Mouse (Mus musculus) heart, adult 2 months (tissue): ENCODE results near the gene Gpd1. TPM values are rescaled to one million over a fixed set of nuclear protein-coding genes. Genes with fewer than 3 reads are reported as not detected.
A peak's percentile ranks its signal among the peaks of the same experiment; 100 is the strongest.
"Not testable (repeated sequence)": the region's sequence is repeated elsewhere in the genome, so short reads cannot be mapped to it uniquely, and the experiment has no call there.

Source experiments
- DNase-seq, 2 experiments: peaks; one replicate each; pipeline ENCODE4 v3.0.0; 2021
- H3K27ac ChIP-seq: fragments of 200-600 bp; 2 replicates; pipeline ENCODE4 v1.8.1; 2022
- H3K27me3 ChIP-seq: fragments of 200-500 bp; 2 replicates; pipeline ENCODE4 v1.6.1; 2012; ENCODE audit warnings: mild to moderate bottlenecking, low read length, inconsistent platforms, mixed read lengths; ENCODE audit not compliant: control insufficient read depth, insufficient read depth
- H3K36me3 ChIP-seq: fragments of 200-500 bp; 2 replicates; pipeline ENCODE4 v1.6.1; 2012; ENCODE audit warnings: low read length, inconsistent platforms; ENCODE audit not compliant: control insufficient read depth, insufficient read depth
- H3K4me1 ChIP-seq: fragments of 200-500 bp; 2 replicates; pipeline ENCODE4 v1.6.1; 2011; ENCODE audit warnings: low read length; ENCODE audit not compliant: control insufficient read depth, insufficient read depth
- H3K4me3 ChIP-seq: fragments of 200-600 bp; 2 replicates; pipeline ENCODE4 v1.8.1; 2022
- H3K79me2 ChIP-seq: fragments of 200-500 bp; replicated peaks from 2 replicates; pipeline ENCODE4 v1.6.1; 2012; ENCODE audit warnings: mild to moderate bottlenecking, inconsistent platforms, low read length, moderate library complexity, mixed read lengths; ENCODE audit not compliant: control insufficient read depth, insufficient read depth
- H3K9ac ChIP-seq: fragments of 200-500 bp; 2 replicates; pipeline ENCODE4 v1.6.1; 2012; ENCODE audit warnings: low read depth, mild to moderate bottlenecking, control low read depth, inconsistent platforms, low read length, mixed read lengths
- CTCF ChIP-seq: fragments of 200-600 bp; IDR thresholded peaks from 2 replicates; pipeline ENCODE4 v1.8.1; 2022; ENCODE audit warnings: antibody characterized with exemption, mild to moderate bottlenecking, moderate library complexity
- EP300 ChIP-seq: fragments of 200-500 bp; IDR thresholded peaks from 2 replicates; pipeline ENCODE4 v1.6.1; 2011; ENCODE audit warnings: low read depth, low read length, control low read depth; ENCODE audit not compliant: insufficient read depth
- POLR2A ChIP-seq: fragments of 200-500 bp; IDR thresholded peaks from 2 replicates; pipeline ENCODE4 v1.6.1; 2011; ENCODE audit warnings: mild to moderate bottlenecking, low read depth, low read length, control low read depth; ENCODE audit not compliant: insufficient read depth
- WGBS: fragments of 180-500 bp; shearing (Covaris S2); methylation state at CpG from one replicate; pipeline ENCODE4 v1.1.7; 2018; 5-methylcytosine and 5-hydroxymethylcytosine counted together
- intact Hi-C: fragments of 180-260 bp; cut with DNase I; formaldehyde crosslinking; loops from one replicate; pipeline ENCODE4 v1.15.1; 2025
- polyA plus RNA-seq: library from polyadenylated mRNA; depleted of rRNA; stranded (reverse); fragments of >200 nt; gene quantifications from 2 replicates; pipeline ENCODE4 v1.2.3, GENCODE M21; 2012
- total RNA-seq, 2 experiments: library from RNA; stranded (reverse); gene quantifications; 2 replicates each; pipeline ENCODE4 v1.2.3; 2021

Gene Gpd1
- total and polyA plus RNA-seq, 3 experiments: 51.4 to 177 (median 64.6) TPM

DNA sequence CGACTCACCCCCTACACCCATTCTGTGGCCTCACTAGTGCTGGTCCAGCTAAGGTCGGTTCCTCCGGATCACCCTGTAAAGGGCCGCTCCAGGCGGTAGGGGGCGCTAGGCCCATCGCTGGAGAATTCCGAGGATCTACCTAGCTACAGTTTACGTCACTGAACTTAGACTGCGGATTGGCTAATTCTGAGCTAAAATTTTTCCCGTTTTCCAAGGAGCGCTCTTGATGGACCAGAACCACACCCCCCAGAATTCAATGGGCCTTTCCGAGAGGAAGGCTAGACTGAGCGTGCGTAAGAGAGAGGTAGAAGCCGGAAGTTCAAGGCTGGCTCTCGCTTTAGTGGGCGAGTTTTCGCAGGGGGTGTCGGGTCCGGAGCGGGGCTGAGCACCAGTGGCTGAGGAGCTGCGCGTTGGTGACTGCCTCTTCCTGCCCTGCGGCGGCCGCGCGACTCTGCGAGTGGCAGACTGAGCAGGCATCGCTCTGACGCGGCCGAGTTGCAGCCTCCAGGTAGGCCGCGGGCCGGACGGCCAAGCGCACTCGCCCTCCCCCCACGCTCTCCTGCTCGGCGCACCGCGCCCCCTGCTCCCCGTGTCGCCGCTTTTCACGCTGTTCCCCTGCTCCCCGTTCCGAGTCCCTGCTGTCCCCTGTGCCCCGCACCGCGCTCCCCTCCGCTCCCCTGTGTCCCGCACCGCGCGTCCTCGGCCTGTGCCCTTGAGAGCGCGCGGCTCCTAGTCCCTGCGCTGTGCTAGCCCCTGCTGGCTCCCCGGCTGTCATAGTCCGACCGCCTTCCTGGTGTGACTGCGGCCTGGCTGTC, 8.2 kb downstream of the Gpd1 start, which contains the start of gene Cox14:
Gene Cox14, plus strand, starts transcription at position 278 of the 815 bp plus-strand sequence.
- intact Hi-C loops: loop anchor here (2.0 to 5.0 kb wide), 3 partner anchors 23 to 182 kb away; partner anchors contain the start of genes Cers5 and Smarcd1
- H3K27ac ChIP-seq: peak within 1 kb of the TSS; percentile 95
- H3K4me1 ChIP-seq: peaks cover 14% of the 10 kb centered on the region
- peak within 1 kb of the TSS; percentile 94 for H3K4me3 ChIP-seq
- no peaks in the 10 kb centered on the region; the same call in 1 of the 2 replicates for H3K79me2 ChIP-seq
- H3K9ac ChIP-seq: peak within 1 kb of the TSS; percentile 86
- under 1% methylated on average over 68 of the region's 68 CpGs for WGBS
- H3K36me3 ChIP-seq: peaks cover 3% of the 10 kb centered on the region; the same call in 1 of the 2 replicates
- H3K27me3 ChIP-seq: no peaks in the 10 kb centered on the region
- peak; percentile 91 for TF ChIP-seq POLR2A
- TF ChIP-seq CTCF: peak; percentile 83
- 0 out of 2 replicates have a peak, but pooled peaks have one; percentile 41 for TF ChIP-seq EP300
- DNase-seq: peak; percentile 93 to 94

GRCm38 (mm10) chr15:99726549-99726948, 9.2 kb downstream of the Gpd1 start:
- H3K36me3 ChIP-seq: peaks cover 3% of the 10 kb centered on the region; the same call in 1 of the 2 replicates
- TF ChIP-seq POLR2A (no peak), EP300 (no peak), CTCF (no peak)
- WGBS: 40% methylated on average over 2 of the region's 2 CpGs
- H3K79me2 ChIP-seq: no peaks in the 10 kb centered on the region; the same call in 1 of the 2 replicates
- intact Hi-C loops: loop anchor here (5.0 kb wide), 1 partner anchor 181 kb away; no protein-coding TSS in a partner anchor
- peak overlapping the region; percentile 94; the same call in 1 of the 2 replicates for H3K27ac ChIP-seq
- H3K4me1 ChIP-seq: peaks cover 14% of the 10 kb centered on the region
- H3K9ac ChIP-seq: peak overlapping the region; percentile 8; the same call in 1 of the 2 replicates
- no peak for DNase-seq
- H3K4me3 ChIP-seq: peak overlapping the region; percentile 94
- no peaks in the 10 kb centered on the region for H3K27me3 ChIP-seq

- H3K27ac ChIP-seq, H3K4me3 ChIP-seq, H3K9ac ChIP-seq, H3K27me3 ChIP-seq, H3K79me2 ChIP-seq, DNase-seq, H3K36me3 ChIP-seq: not testable (repeated sequence)
- WGBS: 79% methylated on average over 4 of the region's 5 CpGs
- intact Hi-C loops: loop anchor here (5.0 kb wide), 1 partner anchor 180 kb away; no protein-coding TSS in a partner anchor
- peaks cover 14% of the 10 kb centered on the region for H3K4me1 ChIP-seq
Measured at GRCm38 (mm10) chr15:99727039-99727438, 9.7 kb downstream of the Gpd1 start.

GRCm38 (mm10) chr15:99727525-99727924, 10.2 kb downstream of the Gpd1 start:
- Histone ChIP-seq H3K27ac (no peak overlapping the region), H3K27me3 (no peaks in the 10 kb centered on the region), H3K9ac (no peak overlapping the region), H3K36me3 (peaks cover 3% of the 10 kb centered on the region; the same call in 1 of the 2 replicates), H3K4me1 (peaks cover 14% of the 10 kb centered on the region), H3K79me2 (no peaks in the 10 kb centered on the region; the same call in 1 of the 2 replicates), H3K4me3 (no peak overlapping the region)
- WGBS: 94% methylated on average over 12 of the region's 12 CpGs
- TF ChIP-seq CTCF (no peak), POLR2A (no peak), EP300 (no peak)
- intact Hi-C loops: loop anchor here (5.0 kb wide), 1 partner anchor 180 kb away; no protein-coding TSS in a partner anchor
- DNase-seq: no peak

- Histone ChIP-seq H3K4me1 (peaks cover 11% of the 10 kb centered on the region), H3K27ac (no peak overlapping the region), H3K9ac (no peak overlapping the region), H3K36me3 (peaks cover 3% of the 10 kb centered on the region; the same call in 1 of the 2 replicates), H3K4me3 (no peak overlapping the region), H3K79me2 (no peaks in the 10 kb centered on the region; the same call in 1 of the 2 replicates), H3K27me3 (no peaks in the 10 kb centered on the region)
- 96% methylated on average over 5 of the region's 5 CpGs for WGBS
- no peak for TF ChIP-seq CTCF
- no peak for TF ChIP-seq POLR2A
- TF ChIP-seq EP300: no peak
- DNase-seq: no peak
- intact Hi-C loops: loop anchor here (5.0 kb wide), 1 partner anchor 179 kb away; no protein-coding TSS in a partner anchor
Measured at GRCm38 (mm10) chr15:99728211-99728610, 10.9 kb downstream of the Gpd1 start.
